Comparison of ENCODE assay signal across 32 mouse cellular contexts in the genomic region with DNA sequence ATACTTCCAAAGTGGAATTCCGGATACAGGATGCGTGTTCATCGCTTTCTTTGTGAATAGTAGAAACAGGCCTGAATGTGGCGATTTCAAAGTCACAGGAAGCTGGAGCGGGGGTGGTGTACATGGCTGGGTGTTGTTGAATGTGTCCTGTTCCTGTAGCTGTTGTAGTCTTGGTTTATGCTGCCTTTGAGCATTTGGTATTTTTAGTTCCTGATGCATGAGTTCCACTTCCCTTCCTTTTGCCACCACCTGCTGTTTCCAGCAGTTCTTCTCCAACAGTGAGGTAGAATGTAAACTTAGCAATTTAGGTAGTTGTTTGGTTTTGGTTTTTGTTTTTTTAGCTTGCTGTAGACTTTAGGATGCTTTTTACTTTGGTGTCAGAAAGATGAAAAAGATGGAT. TPM values are rescaled to one million over a fixed set of nuclear protein-coding genes. Genes with fewer than 3 reads are reported as not detected.
DNase-seq lines count a peak whose midpoint lies in the region; ATAC-seq and TF ChIP-seq lines count a peak whose summit lies in the region.
"Had no signal": no experiment of that assay in that cellular context is flagged by ENCODE, and none has a peak within 500 bp of the region (broad histone marks: within the 10 kb centered on the region; RNA-seq: fewer than 3 reads in every experiment).

No protein-coding gene starts in this region.

- DNase-seq in heart, adult 11 months, result peak; percentile 44
- no peak for DNase-seq in heart, adult 9 months (ENCODE audit: low spot score in 2 of 2)
- DNase-seq in liver, result no peak
- no peak for DNase-seq in embryo, embryonic 10.5 days (ENCODE audit: low spot score)
- DNase-seq: adrenal gland, adult 8-10 months; adrenal gland, postnatal 25 days; B cell, adult 2 months; cerebellum, adult 11-12 months; cerebellum, adult 8-10 months; cerebellum, postnatal 10 days; cerebellum, postnatal 36 days; forebrain, postnatal 0 days; gastrocnemius, adult 2 months; gastrocnemius, postnatal 25 days had no signal

- H3K27me3 ChIP-seq in kidney, embryonic 15.5 days, result no peaks in the 10 kb centered on the region
- H3K27me3 ChIP-seq: embryonic facial prominence, embryonic 12.5 days; embryonic facial prominence, embryonic 15.5 days; heart, embryonic 13.5 days; hindbrain, embryonic 12.5 days; hindbrain, embryonic 15.5 days had no signal

- H3K4me3 ChIP-seq in bone marrow, adult 2 months (replicated peaks; ENCODE audit: control insufficient read depth, low read depth, low read length), result no peak overlapping the region
- no peak overlapping the region for H3K4me3 ChIP-seq in kidney, embryonic 15.5 days (replicated peaks)
- H3K4me3 ChIP-seq: embryonic facial prominence, embryonic 12.5 days; embryonic facial prominence, embryonic 15.5 days; gastrocnemius, adult 2 months; heart, embryonic 13.5 days; hindbrain, embryonic 12.5 days; hindbrain, embryonic 15.5 days had no signal

- peak; percentile 60 for ATAC-seq in common myeloid progenitor, adult 5-6 weeks (replicated peaks; ENCODE audit: low read depth, poor library complexity, severe bottlenecking)
- ATAC-seq in megakaryocyte progenitor cell, adult 5-6 weeks (replicated peaks; ENCODE audit: poor library complexity), result peak; percentile 57
- ATAC-seq in kidney, embryonic 15.5 days (replicated peaks; ENCODE audit: low FRiP score), result no peak
- ATAC-seq: forebrain, embryonic 14.5 days; forebrain, postnatal 0 days; intestine, postnatal 0 days had no signal

- H3K9me3 ChIP-seq in kidney, embryonic 15.5 days (replicated peaks), result no peaks in the 10 kb centered on the region
- H3K9me3 ChIP-seq: embryonic facial prominence, embryonic 12.5 days; embryonic facial prominence, embryonic 15.5 days; heart, embryonic 13.5 days; hindbrain, embryonic 12.5 days; hindbrain, embryonic 15.5 days had no signal

- no peak for TF ChIP-seq CTCF in bone marrow, adult 2 months (IDR thresholded peaks at IDR 0.05; ENCODE audit: control insufficient read depth, insufficient read depth, low read length)

- no peak overlapping the region for H3K9ac ChIP-seq in kidney, embryonic 15.5 days
- H3K9ac ChIP-seq: embryonic facial prominence, embryonic 12.5 days; embryonic facial prominence, embryonic 15.5 days; forebrain, postnatal 0 days; heart, embryonic 13.5 days; hindbrain, embryonic 12.5 days; hindbrain, embryonic 15.5 days had no signal

- WGBS in bone marrow, adult 2 months, result 86% methylated on average over 5 of the region's 5 CpGs
- 94% methylated on average over 5 of the region's 5 CpGs for WGBS in kidney, embryonic 15.5 days

- H3K4me1 ChIP-seq in bone marrow, adult 2 months (ENCODE audit: control insufficient read depth, insufficient read depth, low read length), result no peaks in the 10 kb centered on the region; the same call in 1 of the 2 replicates
- no peaks in the 10 kb centered on the region for H3K4me1 ChIP-seq in kidney, embryonic 15.5 days
- H3K4me1 ChIP-seq: embryonic facial prominence, embryonic 12.5 days; embryonic facial prominence, embryonic 15.5 days; heart, embryonic 13.5 days; hindbrain, embryonic 12.5 days; hindbrain, embryonic 15.5 days had no signal

- no peak overlapping the region for H3K4me2 ChIP-seq in kidney, embryonic 15.5 days
- H3K4me2 ChIP-seq: embryonic facial prominence, embryonic 12.5 days; embryonic facial prominence, embryonic 15.5 days; heart, embryonic 13.5 days; hindbrain, embryonic 12.5 days; hindbrain, embryonic 15.5 days had no signal

- H3K27ac ChIP-seq in bone marrow, adult 2 months (ENCODE audit: control insufficient read depth, insufficient read depth, low read depth, low read length, poor library complexity), result peak overlapping the region; percentile 50; the same call in 1 of the 2 replicates
- no peak overlapping the region for H3K27ac ChIP-seq in kidney, embryonic 15.5 days
- H3K27ac ChIP-seq: embryonic facial prominence, embryonic 12.5 days; embryonic facial prominence, embryonic 15.5 days; gastrocnemius, adult 2 months; heart, embryonic 13.5 days; hindbrain, embryonic 12.5 days; hindbrain, embryonic 15.5 days had no signal

- peaks cover 87% of the 10 kb centered on the region for H3K36me3 ChIP-seq in kidney, embryonic 15.5 days

- no peak for TF ChIP-seq POLR2A in bone marrow, adult 2 months (IDR thresholded peaks at IDR 0.05; ENCODE audit: borderline replicate concordance, control insufficient read depth, low read depth, low read length)

RNA-seq across cellular contexts. Expression of a gene that starts 14.8 kb away (rescaled TPM):
- 7.1 and 7.3 TPM in 2 replicates for polyA plus RNA-seq in bone marrow, adult 2 months (2011; ENCODE audit: insufficient read depth, insufficient read length, low replicate concordance, missing spikeins)
- total RNA-seq in common myeloid progenitor, adult 5-6 weeks (2017), result 10.5 and 16.6 TPM in 2 replicates
- 5.9 and 7.1 TPM in 2 replicates for total RNA-seq in megakaryocyte progenitor cell, adult 5-6 weeks (2015)
- 6.2 and 12.7 TPM in 2 replicates for total RNA-seq in megakaryocyte progenitor cell, adult 5-6 weeks (2017)
- polyA plus RNA-seq in kidney, embryonic 15.5 days (2015; fragmentation: Nextera tagmentation; extraction: Ambion mirVana), result 17.1 and 17.7 TPM in 2 replicates

RNA-seq across cellular contexts. Expression of a gene that starts 43.6 kb away (rescaled TPM):
- polyA plus RNA-seq in bone marrow, adult 2 months (2011; ENCODE audit: insufficient read depth, insufficient read length, low replicate concordance, missing spikeins), result 0.81 and 2.1 TPM in 2 replicates
- 8.5 and 12.3 TPM in 2 replicates for total RNA-seq in common myeloid progenitor, adult 5-6 weeks (2017)
- 17.9 and 20.6 TPM in 2 replicates for total RNA-seq in megakaryocyte progenitor cell, adult 5-6 weeks (2015)
- total RNA-seq in megakaryocyte progenitor cell, adult 5-6 weeks (2017), result 10.1 and 10.9 TPM in 2 replicates
- 19.7 and 20.8 TPM in 2 replicates for polyA plus RNA-seq in kidney, embryonic 15.5 days (2015; fragmentation: Nextera tagmentation; extraction: Ambion mirVana)

RNA-seq across cellular contexts. Expression of a gene that starts 43.8 kb away (rescaled TPM):
- polyA plus RNA-seq in bone marrow, adult 2 months (2011; ENCODE audit: insufficient read depth, insufficient read length, low replicate concordance, missing spikeins), result 2.5 and 5.6 TPM in 2 replicates
- 28.7 and 33.8 TPM in 2 replicates for total RNA-seq in common myeloid progenitor, adult 5-6 weeks (2017)
- total RNA-seq in megakaryocyte progenitor cell, adult 5-6 weeks (2015), result 38.7 and 41.8 TPM in 2 replicates
- total RNA-seq in megakaryocyte progenitor cell, adult 5-6 weeks (2017), result 34.3 and 35.7 TPM in 2 replicates
- 66.4 and 68.3 TPM in 2 replicates for polyA plus RNA-seq in kidney, embryonic 15.5 days (2015; fragmentation: Nextera tagmentation; extraction: Ambion mirVana)

RNA-seq across cellular contexts. Expression of a gene that starts 56.4 kb away (rescaled TPM):
- not detected in 2 replicates for polyA plus RNA-seq in bone marrow, adult 2 months (2011; ENCODE audit: insufficient read depth, insufficient read length, low replicate concordance, missing spikeins)
- total RNA-seq in common myeloid progenitor, adult 5-6 weeks (2017), result not detected in 2 replicates
- total RNA-seq in megakaryocyte progenitor cell, adult 5-6 weeks (2015), result not detected in 2 replicates
- total RNA-seq in megakaryocyte progenitor cell, adult 5-6 weeks (2017), result not detected in 2 replicates
- polyA plus RNA-seq in kidney, embryonic 15.5 days (2015; fragmentation: Nextera tagmentation; extraction: Ambion mirVana), result 0.10 and 0.24 TPM in 2 replicates
- total RNA-seq: adrenal gland, postnatal 25 days; forebrain, postnatal 0 days; heart, adult 8-10 months; hematopoietic stem cell, adult 5-6 weeks; MEL had no signal
- polyA plus RNA-seq: brain, embryonic 14.5 days; forebrain, embryonic 11.5 days; forebrain, embryonic 14.5 days; forebrain, postnatal 0 days; gonadal fat pad, adult 2 months; heart, embryonic 13.5 days; hindbrain, embryonic 12.5 days; hindbrain, embryonic 15.5 days; intestine, embryonic 14.5 days; intestine, postnatal 0 days had no signal
